Mouse (Mus musculus) forebrain, embryonic 15.5 days (tissue): ENCODE results near the gene Sctr. TPM values are rescaled to one million over a fixed set of nuclear protein-coding genes. Genes with fewer than 3 reads are reported as not detected.
A peak's percentile ranks its signal among the peaks of the same experiment; 100 is the strongest.

ENCODE experiments used
- ATAC-seq: fragments of 200-750 bp; cut with Nextera tagmentation; replicated peaks from 2 replicates; pipeline ENCODE4 v1.8.0; 2017; ENCODE audit warnings: mild to moderate bottlenecking, moderate TSS enrichment, moderate library complexity
- H3K27ac ChIP-seq: fragments of 300-500 bp; sonication (generic); replicated peaks from 2 replicates; pipeline ENCODE4 v1.5.1; 2015; ENCODE audit warnings: mild to moderate bottlenecking, inconsistent platforms
- H3K27me3 ChIP-seq: fragments of 300-500 bp; sonication (generic); 2 replicates; pipeline ENCODE4 v1.6.1; 2015; ENCODE audit warnings: inconsistent platforms
- H3K36me3 ChIP-seq: fragments of 300-500 bp; sonication (generic); 2 replicates; pipeline ENCODE4 v1.6.1; 2015; ENCODE audit warnings: mild to moderate bottlenecking, inconsistent platforms
- H3K4me1 ChIP-seq: fragments of 300-500 bp; sonication (generic); 2 replicates; pipeline ENCODE4 v1.6.1; 2015; ENCODE audit warnings: inconsistent platforms
- H3K4me2 ChIP-seq: fragments of 300-500 bp; sonication (generic); replicated peaks from 2 replicates; pipeline ENCODE4 v1.6.1; 2015; ENCODE audit warnings: mild to moderate bottlenecking, inconsistent platforms
- H3K4me3 ChIP-seq: fragments of 300-500 bp; sonication (generic); 2 replicates; pipeline ENCODE4 v1.5.1; 2015; ENCODE audit warnings: mild to moderate bottlenecking, inconsistent platforms
- H3K9ac ChIP-seq: fragments of 300-500 bp; sonication (generic); replicated peaks from 2 replicates; pipeline ENCODE4 v1.6.1; 2015; ENCODE audit warnings: mild to moderate bottlenecking, inconsistent platforms
- H3K9me3 ChIP-seq: fragments of 300-500 bp; sonication (generic); 2 replicates; pipeline ENCODE4 v1.6.1; 2016; ENCODE audit warnings: inconsistent platforms
- WGBS: fragments of 180-500 bp; shearing (Covaris S2); methylation state at CpG from one replicate; pipeline ENCODE4 v1.1.7; 2015; ENCODE audit warnings: mixed read lengths; 5-methylcytosine and 5-hydroxymethylcytosine counted together
- polyA plus RNA-seq: library from polyadenylated mRNA; unstranded; fragments of >200 nt; fragmentation: Nextera tagmentation; extraction: Ambion mirVana; gene quantifications from 2 replicates; pipeline ENCODE4 v1.2.1, GENCODE M21; 2015

Gene Sctr
- polyA plus RNA-seq, 1 experiment from 2014 or later: 0.43 TPM

- no peak overlapping the region for H3K9ac ChIP-seq
- H3K4me2 ChIP-seq: no peak overlapping the region
- 76% methylated on average over 12 of the region's 12 CpGs for WGBS
- H3K4me1 ChIP-seq: peaks cover 5% of the 10 kb centered on the region; the same call in 1 of the 2 replicates
- no peak overlapping the region for H3K27ac ChIP-seq
- H3K9me3 ChIP-seq: no peaks in the 10 kb centered on the region
- H3K4me3 ChIP-seq: no peak overlapping the region
- no peaks in the 10 kb centered on the region for H3K36me3 ChIP-seq
- H3K27me3 ChIP-seq: 0 out of 2 replicates have a peak, but pooled peaks cover 5% of the 10 kb centered on the region
- ATAC-seq: no peak
Observed at GRCm38 (mm10) chr1:120012638-120013037, 5.9 kb downstream of the Sctr start.

DNA sequence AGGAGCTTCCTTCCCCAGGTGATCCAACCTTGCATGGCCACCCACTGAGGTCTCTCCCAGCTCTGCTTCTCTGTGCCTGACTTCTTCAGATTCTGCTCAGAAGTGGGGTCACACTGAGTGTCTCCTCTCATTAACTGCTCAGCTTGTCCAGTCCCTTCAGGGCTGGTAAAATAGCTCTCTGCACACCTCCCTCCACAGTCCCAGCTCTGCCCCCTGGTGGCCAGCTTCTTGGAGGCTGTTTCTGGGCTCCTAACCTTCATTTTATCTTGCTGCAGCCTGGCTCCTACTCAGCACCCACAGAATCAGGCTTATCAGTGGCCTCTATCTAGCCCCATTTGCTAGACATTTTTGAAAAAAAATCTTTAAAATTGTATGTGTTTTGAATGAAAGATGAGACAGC, 6.4 kb downstream of the Sctr start:
- ATAC-seq: peak; percentile 49
- Histone ChIP-seq H3K9ac (no peak overlapping the region), H3K4me1 (no peaks in the 10 kb centered on the region), H3K36me3 (no peaks in the 10 kb centered on the region), H3K9me3 (no peaks in the 10 kb centered on the region), H3K4me2 (no peak overlapping the region), H3K27ac (no peak overlapping the region), H3K27me3 (0 out of 2 replicates have a peak, but pooled peaks cover 2% of the 10 kb centered on the region), H3K4me3 (no peak overlapping the region)

DNA sequence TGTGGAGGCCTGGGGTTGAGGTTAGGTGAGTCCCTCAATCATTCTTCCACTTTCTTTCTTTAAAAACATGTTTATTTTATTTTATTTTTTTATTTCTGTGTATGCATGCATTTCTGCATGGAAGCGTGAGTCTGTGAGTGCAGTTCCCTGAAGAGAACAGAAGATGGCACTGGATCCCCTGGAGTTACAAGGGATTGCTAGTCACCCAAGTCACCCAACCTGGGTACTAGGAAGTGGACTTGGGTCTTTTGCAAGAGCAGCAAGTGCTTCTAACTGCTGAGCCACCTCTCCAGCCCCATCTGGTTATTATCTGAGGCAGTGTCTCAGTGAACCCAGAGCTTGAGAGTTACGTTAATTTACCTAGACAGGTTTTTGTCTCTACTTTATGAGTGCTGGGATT, 9.5 kb downstream of the Sctr start:
- no peak for ATAC-seq
- Histone ChIP-seq H3K4me3 (no peak overlapping the region), H3K4me1 (no peaks in the 10 kb centered on the region), H3K4me2 (no peak overlapping the region), H3K36me3 (no peaks in the 10 kb centered on the region), H3K9ac (no peak overlapping the region), H3K27ac (no peak overlapping the region), H3K27me3 (no peaks in the 10 kb centered on the region), H3K9me3 (no peaks in the 10 kb centered on the region)
- WGBS: 78% methylated on average over 2 of the region's 2 CpGs

- Histone ChIP-seq H3K4me1 (no peaks in the 10 kb centered on the region), H3K9ac (no peak overlapping the region), H3K27me3 (no peaks in the 10 kb centered on the region), H3K4me3 (no peak overlapping the region), H3K4me2 (no peak overlapping the region), H3K27ac (no peak overlapping the region), H3K9me3 (no peaks in the 10 kb centered on the region), H3K36me3 (no peaks in the 10 kb centered on the region)
- 21% methylated on average over 3 of the region's 3 CpGs for whole genome bisulfite sequencing
- no peak for ATAC-seq
Observed at GRCm38 (mm10) chr1:120018900-120019299, 12.2 kb downstream of the Sctr start.

DNA sequence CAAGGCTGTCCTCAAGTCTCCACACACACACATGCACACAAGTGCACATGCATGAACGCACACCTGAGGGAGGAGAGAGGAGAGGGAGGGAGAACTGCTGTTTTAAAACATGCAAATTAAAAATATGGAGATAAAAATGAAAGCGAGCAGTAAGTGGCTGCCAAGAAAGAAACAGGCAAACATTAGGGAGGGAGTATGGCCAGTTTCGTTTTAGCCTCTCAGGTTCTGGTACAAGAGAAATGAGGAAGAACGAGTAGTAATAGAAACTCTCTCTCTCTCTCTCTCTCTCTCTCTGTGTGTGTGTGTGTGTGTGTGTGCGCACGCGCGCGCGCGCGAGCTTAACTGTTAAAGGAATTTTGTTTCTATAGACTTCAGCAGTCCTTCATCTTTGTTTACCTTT, 12.7 kb downstream of the Sctr start:
- WGBS: 93% methylated on average over 12 of the region's 12 CpGs

DNA sequence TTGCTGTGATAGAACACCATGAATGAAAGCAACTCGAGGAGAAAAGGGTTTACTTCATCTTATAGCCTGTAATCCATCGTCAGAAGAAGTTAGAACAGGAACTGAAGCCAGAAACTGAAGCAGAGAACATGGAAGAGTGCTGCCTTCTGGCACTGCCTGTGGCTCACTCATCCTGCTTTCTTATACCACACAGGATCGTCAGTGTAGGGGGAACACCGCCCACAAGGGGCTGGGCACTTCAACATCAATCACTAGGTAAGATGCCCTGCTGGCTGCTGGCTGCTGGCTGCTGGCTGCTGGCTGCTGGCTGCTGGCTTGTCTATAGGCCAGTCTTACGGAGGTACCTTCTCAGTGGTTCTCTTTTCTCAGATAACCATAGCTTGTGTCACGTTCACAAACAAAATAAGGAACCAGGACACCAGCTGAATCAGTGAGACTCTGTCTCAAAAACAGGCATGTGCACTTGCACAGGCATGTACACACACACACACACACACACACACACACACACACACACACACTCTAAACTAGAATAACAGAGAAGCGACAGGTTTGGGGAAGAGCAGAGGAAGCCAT, 13.7 kb downstream of the Sctr start:
- H3K36me3 ChIP-seq: no peaks in the 10 kb centered on the region
- no peak overlapping the region for H3K27ac ChIP-seq
- no peaks in the 10 kb centered on the region for H3K27me3 ChIP-seq
- no peaks in the 10 kb centered on the region for H3K9me3 ChIP-seq
- H3K4me3 ChIP-seq: no peak overlapping the region
- 78% methylated on average over 7 of the region's 7 CpGs for WGBS
- no peak overlapping the region for H3K4me2 ChIP-seq
- no peak overlapping the region for H3K9ac ChIP-seq
- no peak for ATAC-seq
- no peaks in the 10 kb centered on the region for H3K4me1 ChIP-seq

More for the DNA sequence above, 12.7 kb downstream of the Sctr start:
- no peak overlapping the region for H3K27ac ChIP-seq
- no peaks in the 10 kb centered on the region for H3K4me1 ChIP-seq
- no peak for ATAC-seq
- no peaks in the 10 kb centered on the region for H3K9me3 ChIP-seq
- no peak overlapping the region for H3K4me3 ChIP-seq
- H3K36me3 ChIP-seq: no peaks in the 10 kb centered on the region
- H3K4me2 ChIP-seq: no peak overlapping the region
- no peak overlapping the region for H3K9ac ChIP-seq
- H3K27me3 ChIP-seq: no peaks in the 10 kb centered on the region

- Histone ChIP-seq H3K4me1 (no peaks in the 10 kb centered on the region), H3K36me3 (no peaks in the 10 kb centered on the region), H3K4me2 (no peak overlapping the region), H3K9me3 (no peaks in the 10 kb centered on the region), H3K27me3 (no peaks in the 10 kb centered on the region), H3K9ac (no peak overlapping the region), H3K27ac (no peak overlapping the region), H3K4me3 (no peak overlapping the region)
- 87% methylated on average over 17 of the region's 17 CpGs for WGBS
- no peak for ATAC-seq
Observed at GRCm38 (mm10) chr1:120021951-120022350, 15.3 kb downstream of the Sctr start.

DNA sequence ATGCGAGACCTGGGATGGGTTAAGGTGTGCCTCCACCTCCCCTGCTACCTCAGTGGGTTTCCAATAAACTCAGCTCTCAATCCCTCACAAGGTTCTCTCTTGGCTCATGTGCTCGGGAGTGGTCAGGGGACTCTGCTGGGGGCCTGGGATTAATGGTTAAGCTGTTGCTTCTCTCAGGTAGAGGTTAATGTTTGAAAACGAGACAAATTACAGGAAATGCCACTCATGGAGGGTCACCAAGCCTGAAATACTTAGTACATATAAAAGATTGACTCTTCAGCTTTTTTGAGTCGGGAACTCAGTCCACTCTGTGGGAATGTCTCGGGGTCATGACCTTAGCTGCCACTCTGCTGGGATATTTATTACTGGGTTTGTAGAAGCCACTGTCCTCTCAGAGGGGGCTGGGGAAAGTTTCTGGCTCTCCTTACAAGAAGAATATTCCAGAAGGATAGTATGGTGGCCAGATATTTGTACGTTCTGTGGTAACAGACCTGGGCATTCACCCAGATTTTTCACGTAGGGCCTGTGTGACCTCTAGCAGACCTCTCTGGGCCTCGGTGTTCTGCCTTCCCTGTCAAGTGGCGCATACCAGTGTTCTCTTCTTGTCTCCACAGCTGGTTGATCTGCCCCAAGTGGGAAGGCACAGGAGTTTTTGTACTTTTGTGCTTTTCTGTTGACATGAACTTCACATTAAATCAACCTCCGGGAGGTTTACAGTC, 17.8 kb downstream of the Sctr start:
- H3K4me2 ChIP-seq: no peak overlapping the region
- H3K9me3 ChIP-seq: no peaks in the 10 kb centered on the region
- no peaks in the 10 kb centered on the region for H3K36me3 ChIP-seq
- no peak overlapping the region for H3K9ac ChIP-seq
- ATAC-seq: no peak
- H3K27me3 ChIP-seq: no peaks in the 10 kb centered on the region
- H3K4me3 ChIP-seq: no peak overlapping the region
- 76% methylated on average over 10 of the region's 10 CpGs for WGBS
- H3K4me1 ChIP-seq: 0 out of 2 replicates have a peak, but pooled peaks cover 3% of the 10 kb centered on the region
- H3K27ac ChIP-seq: no peak overlapping the region

GRCm38 (mm10) chr1:120025050-120025439, 18.4 kb downstream of the Sctr start:
- H3K4me2 ChIP-seq: no peak overlapping the region
- no peak overlapping the region for H3K9ac ChIP-seq
- H3K9me3 ChIP-seq: no peaks in the 10 kb centered on the region
- no peaks in the 10 kb centered on the region for H3K36me3 ChIP-seq
- no peak overlapping the region for H3K4me3 ChIP-seq
- H3K27ac ChIP-seq: no peak overlapping the region
- ATAC-seq: no peak
- 0 out of 2 replicates have a peak, but pooled peaks cover 3% of the 10 kb centered on the region for H3K4me1 ChIP-seq
- no peaks in the 10 kb centered on the region for H3K27me3 ChIP-seq
- WGBS: 29% methylated on average over 2 of the region's 2 CpGs

DNA sequence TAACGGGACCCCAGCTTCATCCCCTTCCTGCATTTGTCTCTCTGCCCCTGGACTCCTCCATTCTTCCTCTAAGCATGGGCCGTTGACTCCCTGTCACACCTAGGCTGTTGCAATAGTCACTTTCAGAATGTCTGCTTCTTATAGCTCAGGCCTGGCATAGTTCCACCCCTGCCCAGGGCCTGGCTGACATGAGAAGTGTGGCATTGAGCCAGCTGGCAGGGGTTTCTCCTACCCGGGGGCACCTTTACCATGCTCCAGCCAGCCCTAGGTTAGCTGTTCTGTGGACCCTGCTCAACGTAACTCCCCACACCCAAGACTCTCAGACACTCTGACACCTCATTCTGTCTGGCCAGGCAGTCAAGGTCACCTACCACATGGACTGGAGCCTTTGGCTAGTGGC, 21.0 kb downstream of the Sctr start:
- 41% methylated on average over 4 of the region's 4 CpGs for WGBS
- no peaks in the 10 kb centered on the region for H3K36me3 ChIP-seq
- no peak overlapping the region for H3K27ac ChIP-seq
- H3K27me3 ChIP-seq: no peaks in the 10 kb centered on the region
- no peak for ATAC-seq
- H3K4me3 ChIP-seq: no peak overlapping the region
- 0 out of 2 replicates have a peak, but pooled peaks cover 3% of the 10 kb centered on the region for H3K4me1 ChIP-seq
- H3K4me2 ChIP-seq: no peak overlapping the region
- no peaks in the 10 kb centered on the region for H3K9me3 ChIP-seq
- no peak overlapping the region for H3K9ac ChIP-seq

GRCm38 (mm10) chr1:120030474-120030873, 23.8 kb downstream of the Sctr start:
- Histone ChIP-seq H3K4me1 (0 out of 2 replicates have a peak, but pooled peaks cover 3% of the 10 kb centered on the region), H3K4me3 (no peak overlapping the region), H3K27ac (no peak overlapping the region), H3K9ac (no peak overlapping the region), H3K4me2 (no peak overlapping the region), H3K27me3 (no peaks in the 10 kb centered on the region), H3K36me3 (no peaks in the 10 kb centered on the region), H3K9me3 (no peaks in the 10 kb centered on the region)
- WGBS: 77% methylated on average over 3 of the region's 3 CpGs
- ATAC-seq: no peak

- 47% methylated on average over 10 of the region's 10 CpGs for WGBS
- no peak overlapping the region for H3K27ac ChIP-seq
- H3K27me3 ChIP-seq: no peaks in the 10 kb centered on the region
- H3K9ac ChIP-seq: no peak overlapping the region
- no peak overlapping the region for H3K4me3 ChIP-seq
- no peak overlapping the region for H3K4me2 ChIP-seq
- peak; percentile 65 for ATAC-seq
- H3K9me3 ChIP-seq: no peaks in the 10 kb centered on the region
- no peaks in the 10 kb centered on the region for H3K36me3 ChIP-seq
- peaks cover 6% of the 10 kb centered on the region for H3K4me1 ChIP-seq
Observed at GRCm38 (mm10) chr1:120032804-120033468, 26.2 kb downstream of the Sctr start.
